Mouse (Mus musculus) ES-E14 (cell line): ENCODE measurements around the gene Ccdc58. TPM values are rescaled to one million over a fixed set of nuclear protein-coding genes. Genes with fewer than 3 reads are reported as not detected.
"Not testable (repeated sequence)": the region's sequence is repeated elsewhere in the genome, so short reads cannot be mapped to it uniquely, and the experiment has no call there.

Source experiments
- DNase-seq: peaks from one replicate; pipeline ENCODE4 v3.0.0-alpha.2; 2013; ENCODE audit warnings: low read depth, low spot score
- H3K27ac ChIP-seq: 2 replicates; pipeline ENCODE4 v1.5.1; 2012; ENCODE audit warnings: low read depth, mild to moderate bottlenecking, low read length, moderate library complexity, mixed read lengths; ENCODE audit not compliant: poor library complexity, insufficient read depth, severe bottlenecking
- H3K36me3 ChIP-seq: 2 replicates; pipeline ENCODE4 v1.6.1; 2012; ENCODE audit warnings: mild to moderate bottlenecking, low read length, moderate library complexity, mixed read lengths; ENCODE audit not compliant: control insufficient read depth, poor library complexity, insufficient read depth, severe bottlenecking
- H3K4me1 ChIP-seq, 2 experiments: fragments of 150-350 bp in 1 of 2; sonication (generic) in 1 of 2; 2 replicates each; pipeline ENCODE4 v1.6.1; 2012; ENCODE audit warnings: low read length in 2 of 2, mild to moderate bottlenecking in 1 of 2, mixed read lengths in 1 of 2; ENCODE audit not compliant: control insufficient read depth in 2 of 2, insufficient read depth in 2 of 2, poor library complexity in 1 of 2
- H3K4me3 ChIP-seq, 2 experiments: fragments of 150-350 bp in 1 of 2; sonication (generic) in 1 of 2; 2 replicates each; pipeline ENCODE4 v1.5.1; 2012; ENCODE audit warnings: low read length in 2 of 2, low read depth in 1 of 2, mild to moderate bottlenecking in 1 of 2, mixed read lengths in 1 of 2; ENCODE audit not compliant: insufficient read depth in 1 of 2, poor library complexity in 1 of 2, severe bottlenecking in 1 of 2
- H3K9ac ChIP-seq: 2 replicates; pipeline ENCODE4 v1.6.1; 2012; ENCODE audit warnings: low read depth, mild to moderate bottlenecking, low read length, mixed read lengths; ENCODE audit not compliant: poor library complexity, insufficient read depth, severe bottlenecking
- H3K9me3 ChIP-seq: fragments of 150-350 bp; sonication (generic); 2 replicates; pipeline ENCODE4 v1.6.1; 2012; ENCODE audit warnings: low read depth, mild to moderate bottlenecking, low read length; ENCODE audit not compliant: control insufficient read depth, insufficient read depth
- CHD2 ChIP-seq: IDR thresholded peaks from 2 replicates; pipeline ENCODE4 v1.6.1; 2014; ENCODE audit warnings: mild to moderate bottlenecking, low read depth, low read length, inconsistent platforms
- HCFC1 ChIP-seq: IDR thresholded peaks from 2 replicates; pipeline ENCODE4 v1.6.1; 2012; ENCODE audit warnings: low read length, inconsistent platforms, borderline replicate concordance; ENCODE audit not compliant: insufficient read depth
- MAFK ChIP-seq: IDR thresholded peaks from 2 replicates; pipeline ENCODE4 v1.6.1; 2014; ENCODE audit warnings: mild to moderate bottlenecking, low read depth, low read length, inconsistent platforms; ENCODE audit not compliant: insufficient read depth
- ZC3H11A ChIP-seq: IDR thresholded peaks from 2 replicates; pipeline ENCODE4 v1.6.1; 2012; ENCODE audit warnings: low read depth, mild to moderate bottlenecking, inconsistent platforms, low read length, borderline replicate concordance
- ZNF384 ChIP-seq: IDR thresholded peaks from 2 replicates; pipeline ENCODE4 v1.6.1; 2012; ENCODE audit warnings: low read depth, low read length, inconsistent platforms
- in situ Hi-C, 2 experiments: fragments of 600-800 bp; cut with MboI; formaldehyde crosslinking; loops; one replicate each; pipeline ENCODE4 v1.15.1; 2025; ENCODE audit warnings: low sequenced_read_pairs in 2 of 2, inconsistent platforms in 1 of 2; ENCODE audit not compliant: unreplicated experiment in 2 of 2
- total RNA-seq: library from RNA; depleted of rRNA; stranded (reverse); fragments of 300-350 nt; gene quantifications from 2 replicates; pipeline ENCODE4 v1.2.3, GENCODE M21; 2012

The Ccdc58 gene
- total RNA-seq, 1 experiment, result 185 TPM

DNA sequence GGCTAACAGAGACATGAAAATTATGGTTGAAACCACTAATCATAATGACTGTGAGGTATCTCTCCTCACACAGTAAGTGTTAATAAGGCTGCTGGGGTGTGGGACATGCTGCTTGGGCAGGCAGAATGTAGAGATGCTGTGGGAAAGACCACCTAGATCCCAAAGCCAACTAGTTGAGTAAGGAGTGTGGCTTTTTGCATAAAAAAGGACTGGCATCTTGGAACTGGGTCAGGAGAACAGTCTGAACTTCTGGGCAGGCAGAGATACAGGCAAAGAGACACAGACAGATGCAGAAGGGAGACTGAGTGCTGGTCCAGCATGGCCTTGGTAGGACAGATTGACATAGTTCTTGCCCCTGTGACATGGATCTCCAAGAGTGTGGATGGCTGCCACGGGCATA is 30.0 kb downstream of the Ccdc58 start:
- H3K4me1 ChIP-seq, result 0 out of 4 replicates have a peak, but pooled peaks cover 0 to 2% of the 10 kb centered on the region in 2 experiments
- TF ChIP-seq ZNF384 (no peak), HCFC1 (no peak), MAFK (no peak), ZC3H11A (no peak), CHD2 (no peak)
- H3K9me3 ChIP-seq, result peaks cover 2% of the 10 kb centered on the region; the same call in 1 of the 2 replicates
- peak overlapping the region; percentile 24; the same call in 1 of the 2 replicates for H3K27ac ChIP-seq
- no peaks in the 10 kb centered on the region for H3K36me3 ChIP-seq
- no peak overlapping the region for H3K4me3 ChIP-seq
- in situ Hi-C loops, result no loop called here
- H3K9ac ChIP-seq, result no peak overlapping the region
- DNase-seq, result no peak

DNA sequence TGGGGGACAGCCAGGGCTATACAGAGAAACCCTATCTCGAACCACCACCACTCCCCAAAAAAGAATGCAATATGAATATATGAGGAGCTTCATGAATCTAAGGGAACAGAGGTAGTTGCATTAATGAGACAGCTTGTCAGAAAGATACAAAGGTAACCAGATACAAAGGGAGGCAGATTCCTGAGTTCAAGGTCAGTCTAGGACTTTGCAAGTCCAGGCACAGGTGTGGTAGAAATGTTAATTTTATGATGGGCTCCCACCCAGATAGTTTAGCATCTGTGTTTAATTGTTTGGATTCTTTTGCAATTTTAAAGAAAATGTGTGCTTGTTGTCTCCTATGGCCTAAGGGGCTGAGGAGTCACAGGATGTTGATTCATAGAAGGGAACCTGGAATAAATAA is 30.7 kb downstream of the Ccdc58 start:
- in situ Hi-C loops, result no loop called here
- Histone ChIP-seq H3K4me3 (no peak overlapping the region), H3K27ac (peak overlapping the region; percentile 44; the same call in 1 of the 2 replicates), H3K4me1 (0 out of 4 replicates have a peak, but pooled peaks cover 0 to 2% of the 10 kb centered on the region in 2 experiments), H3K9me3 (peaks cover 2% of the 10 kb centered on the region; the same call in 1 of the 2 replicates), H3K36me3 (no peaks in the 10 kb centered on the region), H3K9ac (no peak overlapping the region)
- DNase-seq, result no peak
- TF ChIP-seq HCFC1 (no peak), ZNF384 (no peak), CHD2 (no peak), MAFK (no peak), ZC3H11A (no peak)

DNA sequence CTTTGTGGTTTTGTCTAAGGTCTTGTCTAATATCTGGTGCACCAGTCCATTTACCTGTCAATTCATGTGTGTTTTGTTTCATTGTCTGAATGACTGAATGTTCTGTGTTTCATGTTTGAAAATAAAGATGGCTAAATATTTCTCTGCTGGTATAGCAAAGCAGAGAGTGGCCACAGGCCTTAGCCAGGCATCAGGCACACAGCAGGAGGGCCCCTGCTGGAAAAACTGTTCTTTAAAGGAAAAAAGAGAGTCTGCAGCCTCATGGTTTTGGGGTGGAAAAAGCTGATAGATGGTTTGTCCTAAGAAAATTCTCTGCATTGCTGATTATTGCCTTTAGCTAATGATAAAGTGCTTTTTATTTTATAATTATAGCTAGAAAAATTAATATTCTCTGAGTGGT is 40.0 kb downstream of the Ccdc58 start:
- H3K9me3 ChIP-seq, H3K4me3 ChIP-seq, H3K9ac ChIP-seq, H3K27ac ChIP-seq, DNase-seq, in situ Hi-C loops, H3K4me1 ChIP-seq, H3K36me3 ChIP-seq: not testable (repeated sequence)

- peak; percentile 95 for TF ChIP-seq ZNF384
Observed at GRCm38 (mm10) chr16:36115751-36116150, 44.3 kb downstream of the Ccdc58 start.

DNA sequence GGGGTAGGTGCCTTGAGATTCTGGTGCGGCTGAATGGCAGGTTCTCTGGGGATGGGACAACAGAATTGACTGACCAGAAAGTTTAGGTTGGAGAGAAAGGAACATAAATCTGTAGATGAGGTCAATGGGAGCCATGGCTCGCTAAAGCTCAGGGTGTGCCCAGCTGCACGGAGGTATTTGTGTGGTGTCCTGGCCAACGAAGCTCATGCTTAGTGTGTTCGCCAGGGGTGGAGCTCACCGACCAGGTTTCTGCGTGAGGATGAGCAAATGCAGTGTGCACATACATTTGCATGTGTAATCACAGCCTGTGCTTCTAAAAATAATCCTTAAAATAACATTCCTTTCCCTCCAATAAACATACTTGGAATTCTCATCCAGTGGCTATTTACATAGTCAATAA is 56.6 kb downstream of the Ccdc58 start:
- Histone ChIP-seq H3K36me3 (no peaks in the 10 kb centered on the region), H3K27ac (no peak overlapping the region), H3K9ac (no peak overlapping the region), H3K9me3 (no peaks in the 10 kb centered on the region), H3K4me3 (no peak overlapping the region), H3K4me1 (peaks cover 0 to 2% of the 10 kb centered on the region in 2 experiments; a peak in 1 of 4 replicates)
- DNase-seq, result no peak
- in situ Hi-C loops, result no loop called here
- TF ChIP-seq ZNF384 (no peak), ZC3H11A (no peak), CHD2 (no peak), HCFC1 (no peak), MAFK (no peak)

More at GRCm38 (mm10) chr16:36115751-36116150, 44.3 kb downstream of the Ccdc58 start:
- in situ Hi-C loops, H3K9ac ChIP-seq, H3K9me3 ChIP-seq, H3K4me1 ChIP-seq, H3K4me3 ChIP-seq, DNase-seq, H3K36me3 ChIP-seq, H3K27ac ChIP-seq: not testable (repeated sequence)
